Mouse (Mus musculus): ENCODE measurements around the gene Slc39a5.

The Slc39a5 gene

DNA sequence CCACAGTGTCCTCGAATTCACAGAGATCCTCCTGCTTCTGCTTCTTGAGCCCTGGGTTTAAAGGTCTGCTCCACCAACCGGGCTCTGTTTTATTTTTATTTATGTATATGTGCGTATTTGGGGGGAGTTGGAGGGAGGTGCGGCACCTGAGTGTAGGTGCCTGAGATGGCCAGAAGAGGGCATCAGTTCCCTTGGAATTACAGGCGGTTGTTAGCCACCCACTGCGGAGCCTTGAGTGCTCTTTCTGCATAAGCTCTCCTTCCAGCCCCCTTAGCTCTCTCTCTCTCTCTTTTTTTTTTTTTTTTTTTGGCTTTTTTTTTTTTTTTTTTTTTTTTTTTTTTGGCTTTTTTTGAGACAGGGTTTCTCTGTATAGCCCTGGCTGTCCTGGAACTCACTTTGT, 26.6 kb downstream of the Slc39a5 start:
- DNase-seq, result no peak

DNA sequence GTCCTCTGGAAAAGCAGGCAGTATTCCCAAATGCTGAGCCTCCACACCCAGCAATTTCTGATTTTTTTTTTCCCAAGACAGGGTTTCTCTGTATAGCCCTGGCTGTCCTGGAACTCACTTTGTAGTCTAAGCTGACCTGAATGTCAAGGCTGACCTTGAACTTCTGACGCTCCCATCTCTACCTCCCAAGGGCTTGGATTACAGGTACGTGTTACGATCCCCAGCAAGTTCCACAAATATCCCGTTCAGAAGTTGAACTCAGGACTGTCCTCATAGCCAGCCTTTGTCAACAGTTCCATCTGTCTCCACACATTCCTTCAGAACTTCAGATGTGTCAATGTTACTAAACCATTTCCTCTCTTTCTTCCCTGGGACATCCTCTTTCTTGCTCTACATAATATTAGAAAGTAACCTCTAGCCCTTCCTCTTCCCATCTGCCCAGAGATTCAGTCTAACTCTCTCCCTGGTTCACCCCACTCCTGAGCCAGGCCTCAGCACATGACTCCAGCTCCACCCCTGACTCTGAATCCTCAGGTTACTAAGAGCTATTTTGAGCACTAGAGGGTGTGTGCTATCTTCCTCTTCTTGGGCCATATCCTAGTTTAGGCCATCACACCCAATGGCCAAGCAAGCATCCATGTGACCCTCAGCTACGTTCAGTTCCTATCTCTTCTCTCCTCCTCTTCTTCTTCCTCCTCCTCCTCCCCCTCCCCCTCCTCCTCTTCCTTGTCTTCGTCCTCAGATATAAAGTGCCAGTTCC, 27.9 kb downstream of the Slc39a5 start:
- DNase-seq, result no peak

DNA sequence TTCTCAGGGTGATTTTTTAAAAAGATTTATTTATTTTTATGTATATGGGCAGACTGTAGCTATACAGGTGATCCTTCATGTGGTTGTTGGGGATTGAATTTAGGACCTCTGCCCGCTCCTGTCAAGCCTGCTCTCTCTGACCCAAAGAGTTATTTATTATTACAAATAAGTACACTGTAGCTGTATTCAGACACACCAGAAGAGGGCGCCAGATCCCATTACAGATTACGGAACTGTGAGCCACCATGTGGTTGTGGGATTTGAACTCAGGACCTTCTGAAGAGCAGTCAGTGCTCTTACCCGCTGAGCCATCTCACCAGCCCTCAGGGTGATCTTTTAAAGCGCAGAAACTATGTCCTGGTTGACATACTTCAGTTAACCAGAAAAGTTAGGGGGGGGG, 28.9 kb downstream of the Slc39a5 start:
- no peak for DNase-seq

DNA sequence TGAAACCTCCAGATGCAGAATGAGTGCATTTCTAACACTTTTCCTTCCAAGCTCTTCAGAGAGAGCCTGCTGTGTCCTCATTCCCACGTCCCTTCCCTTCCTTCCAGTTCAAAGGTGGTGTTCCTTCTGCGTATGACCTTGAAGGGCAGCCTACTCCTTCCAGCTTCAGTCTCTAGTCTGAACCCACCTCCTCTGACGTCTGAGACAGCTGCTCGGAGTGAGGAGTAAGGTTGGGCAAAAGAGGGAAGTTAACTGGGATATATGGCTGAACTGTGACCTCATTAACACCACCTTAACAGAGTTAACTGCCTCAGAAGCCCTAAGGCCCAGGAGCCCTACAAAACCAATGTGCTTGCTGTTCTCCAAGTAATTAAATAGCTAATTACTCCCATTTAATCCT, 30.4 kb downstream of the Slc39a5 start:
- DNase-seq, result no peak

DNA sequence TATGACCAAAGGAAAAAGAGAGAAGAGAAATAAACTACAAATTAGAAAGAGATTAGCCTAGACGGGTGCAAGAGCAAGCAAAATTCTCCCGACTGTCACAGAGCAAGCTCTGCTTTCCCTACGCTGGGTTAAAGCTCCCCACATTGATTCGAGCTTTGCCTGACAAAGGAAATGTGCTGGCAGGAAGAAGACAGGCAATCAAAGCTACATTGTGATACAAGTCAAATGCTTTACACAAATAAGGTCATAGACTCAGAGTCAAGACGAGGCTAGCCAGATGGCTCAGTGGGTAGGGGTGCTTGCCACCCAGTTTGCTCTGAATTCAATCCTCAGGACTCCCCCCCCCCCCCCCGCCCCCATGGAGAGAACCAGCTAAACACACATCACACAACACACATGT, 31.0 kb downstream of the Slc39a5 start:
- DNase-seq, result no peak

DNA sequence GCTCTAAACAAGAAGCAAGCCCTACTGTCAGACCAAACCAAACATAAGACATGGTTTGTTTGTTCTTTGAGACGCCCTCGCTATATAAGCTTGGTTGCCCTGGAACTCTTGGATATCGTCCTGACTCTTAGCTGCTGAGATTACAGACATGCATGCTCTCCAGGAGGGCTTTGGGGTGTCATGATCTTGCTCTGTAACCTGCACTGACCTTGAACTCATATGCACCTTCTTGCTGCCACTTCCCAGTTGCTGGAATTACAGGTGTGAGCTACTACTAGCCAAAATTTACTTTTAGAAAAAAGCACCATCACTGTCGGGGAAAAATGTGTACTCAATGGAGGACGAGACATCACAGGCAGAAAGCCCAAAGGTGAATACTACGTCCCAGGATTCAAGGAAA, 31.4 kb downstream of the Slc39a5 start:
- DNase-seq, result no peak

DNA sequence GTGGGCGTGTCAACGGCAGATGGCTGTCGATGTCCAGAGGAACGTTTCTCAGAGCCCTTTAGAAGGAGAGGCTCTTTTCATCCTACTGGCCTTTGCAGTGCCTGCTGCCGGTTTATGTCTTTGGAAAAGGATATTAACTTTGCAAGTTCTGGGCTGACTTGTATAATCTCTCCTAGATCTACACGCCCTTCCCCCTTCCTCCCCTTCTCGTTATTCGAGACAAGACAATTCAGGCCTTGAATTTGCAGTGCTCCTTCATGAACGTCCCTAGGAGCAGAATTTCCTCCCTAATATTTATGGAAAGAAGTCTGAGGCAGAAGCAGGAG, 31.8 kb downstream of the Slc39a5 start:
- no peak for DNase-seq

DNA sequence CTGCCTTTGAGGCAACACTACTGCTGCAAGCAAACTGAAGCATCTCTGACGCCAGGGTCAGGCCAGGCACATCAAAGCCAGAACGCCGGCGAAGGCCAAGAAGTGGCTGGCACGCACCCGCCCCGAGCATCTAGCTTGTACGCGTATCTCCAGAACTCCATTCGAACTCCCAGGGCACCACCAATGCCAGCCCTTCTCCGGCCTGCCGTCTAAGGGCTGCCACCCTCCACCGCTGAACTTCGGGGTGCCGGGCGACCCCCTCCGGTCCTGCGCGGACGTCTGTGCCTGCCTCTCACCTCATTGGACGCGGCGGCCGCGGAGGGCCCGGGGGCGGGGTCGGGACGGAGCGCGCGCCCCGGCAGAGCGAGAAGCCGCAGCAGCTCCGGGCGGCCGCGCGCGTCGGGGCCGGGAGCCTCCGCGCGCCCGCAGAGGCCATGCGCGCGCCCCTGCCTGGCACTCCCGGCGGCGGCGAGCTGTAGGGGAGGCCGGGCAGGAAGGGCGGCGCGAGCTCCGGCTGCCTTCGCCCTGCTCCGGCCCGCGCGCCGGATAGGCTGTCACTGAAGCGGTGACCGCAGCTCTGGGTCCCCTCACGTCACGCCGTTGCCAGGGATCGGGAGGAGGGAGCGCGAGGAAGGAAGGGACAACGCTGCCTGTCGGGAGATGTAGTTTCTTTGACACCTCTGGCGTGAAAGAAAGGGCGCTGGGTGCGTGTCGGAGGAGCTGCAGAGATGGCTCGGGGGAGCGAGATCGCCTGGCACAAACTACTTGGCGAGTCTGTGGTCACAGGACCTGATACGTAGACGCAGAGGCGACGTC, 32.4 kb downstream of the Slc39a5 start, which contains the start of gene Coq10a:
Gene Coq10a (minus strand): TSS at position 596 of the 816 bp plus-strand sequence.
- DNase-seq, result peak; percentile 94

DNA sequence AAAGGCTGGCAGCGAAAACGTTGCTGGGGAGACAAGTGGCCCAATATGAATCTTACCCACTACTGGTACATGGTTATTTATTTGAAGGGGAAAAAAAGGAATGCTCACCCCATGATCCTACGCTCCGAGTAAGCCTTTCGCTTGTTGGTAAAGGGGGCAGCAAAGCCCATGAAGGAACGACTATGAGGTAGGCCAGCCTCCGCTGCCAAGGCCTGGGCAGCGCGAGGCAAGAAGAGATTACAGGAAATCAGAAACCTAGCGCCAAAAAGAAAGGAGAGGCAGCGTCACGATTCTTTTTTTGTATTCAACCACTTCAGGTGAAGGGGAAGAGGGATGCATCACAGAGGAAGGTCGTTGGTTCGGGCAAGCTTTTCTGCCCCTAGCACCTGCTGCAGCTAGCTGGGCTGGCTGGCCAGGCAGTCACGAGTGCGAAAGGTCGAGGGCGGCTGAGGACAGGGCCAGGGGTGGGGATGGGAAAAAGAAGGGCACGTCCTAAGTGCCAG, 33.1 kb downstream of the Slc39a5 start:
- DNase-seq, result peak; percentile 86

DNA sequence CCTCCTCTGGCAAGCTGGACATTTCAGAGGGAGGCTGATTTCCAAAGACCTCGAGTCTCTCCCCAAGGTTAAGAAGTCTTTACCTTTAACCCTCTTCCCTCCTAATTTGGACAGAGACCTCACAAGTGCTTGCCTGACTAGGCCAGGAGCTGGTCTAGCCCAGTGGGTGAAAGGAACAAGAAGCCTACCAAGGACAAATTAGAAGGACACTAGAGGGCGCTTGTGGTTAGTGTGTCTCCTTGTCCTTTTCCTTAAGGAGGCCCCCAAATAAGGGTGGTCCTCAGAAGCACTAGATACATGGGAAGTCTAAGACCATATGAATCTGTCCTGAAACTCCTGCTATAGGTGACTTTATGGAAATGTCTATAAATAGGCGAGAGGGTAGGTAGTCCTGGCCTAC, 38.5 kb downstream of the Slc39a5 start:
- DNase-seq, result peak; percentile 66

DNA sequence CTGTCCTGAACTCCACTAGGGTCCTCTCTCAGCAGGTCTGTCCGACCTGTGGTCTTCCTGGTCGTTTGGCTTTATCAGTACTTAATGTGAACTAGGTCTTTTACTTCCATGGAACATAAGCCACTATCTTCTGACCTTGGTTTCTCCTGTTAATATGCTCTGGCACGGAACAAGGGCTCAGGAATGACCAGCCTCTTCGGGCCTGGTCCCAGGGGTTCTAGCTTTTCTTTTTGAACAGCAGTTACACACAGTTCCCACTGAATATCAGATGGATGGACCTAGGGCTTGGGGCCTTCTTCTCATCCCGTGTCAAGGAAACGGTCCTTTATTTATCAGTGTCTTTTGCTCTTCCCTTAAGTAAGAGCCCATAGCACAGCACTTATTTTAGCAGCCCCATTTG, 39.2 kb downstream of the Slc39a5 start:
- no peak for DNase-seq

DNA sequence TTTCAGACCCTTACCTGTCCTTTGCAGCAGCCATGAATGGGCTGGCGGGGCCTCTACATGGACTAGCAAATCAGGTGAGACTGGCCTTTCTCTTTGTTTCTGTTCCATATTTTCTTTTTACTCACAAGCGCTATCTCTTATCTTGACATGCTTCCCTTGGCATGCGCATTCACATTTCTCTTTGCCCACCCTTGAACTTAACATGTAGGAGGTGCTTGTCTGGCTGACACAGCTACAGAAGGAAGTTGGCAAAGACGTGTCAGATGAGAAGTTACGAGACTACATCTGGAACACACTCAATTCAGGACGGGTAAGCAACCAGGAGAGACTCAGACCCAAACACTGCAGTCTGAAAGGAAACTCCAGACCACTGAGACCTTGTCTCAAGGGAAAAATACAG, 41.8 kb downstream of the Slc39a5 start:
- DNase-seq, result no peak

DNA sequence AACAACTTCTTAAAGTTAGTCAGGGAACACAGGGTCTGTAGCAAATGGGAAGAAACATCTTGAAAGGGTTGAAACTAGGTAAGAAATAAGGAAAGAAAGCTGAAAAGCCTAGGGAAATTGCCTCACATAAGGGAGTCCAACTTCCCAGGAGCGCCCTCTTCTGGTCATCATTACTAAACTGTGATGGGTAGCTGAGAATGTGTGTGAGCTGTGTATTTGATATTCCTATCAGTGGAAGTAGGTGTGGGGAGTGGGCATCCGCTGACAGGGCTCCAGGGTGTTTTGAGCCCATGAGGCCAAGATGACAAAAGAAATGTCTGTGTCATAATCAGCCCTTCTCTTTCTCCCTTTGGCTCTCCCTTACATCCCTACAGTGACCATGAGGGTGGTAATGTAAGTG, 42.2 kb downstream of the Slc39a5 start:
- DNase-seq, result peak; percentile 73

DNA sequence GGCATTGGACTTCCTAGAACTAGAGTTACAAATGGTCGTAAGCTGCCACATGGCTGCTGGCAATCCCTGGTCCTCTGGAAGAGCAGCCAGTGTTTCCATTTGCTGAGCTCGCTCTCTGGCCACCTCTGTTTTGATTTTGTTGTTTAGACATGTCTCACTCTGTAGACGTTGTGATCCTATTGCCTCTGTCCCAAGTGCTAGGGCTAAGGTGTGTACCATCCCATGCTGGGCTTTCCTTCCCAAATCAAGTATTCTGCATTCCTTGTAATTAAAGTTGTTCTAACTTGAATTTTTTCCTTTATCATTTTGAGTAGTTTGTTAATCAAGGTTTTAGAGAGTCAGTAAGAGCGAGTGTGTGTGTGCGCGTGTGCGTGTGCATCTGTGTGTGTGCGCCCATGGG, 53.5 kb downstream of the Slc39a5 start:
- no peak for DNase-seq

Data from kidney, adult 9 months (tissue).